Mouse (Mus musculus) Patski (cell line): ENCODE measurements around the gene Iqce. TPM values are rescaled to one million over a fixed set of nuclear protein-coding genes. Genes with fewer than 3 reads are reported as not detected.

ENCODE experiments used
- ATAC-seq: fragments of 100-300 bp; one replicate; pipeline ENCODE4 v1.8.0; 2021
- CTCF ChIA-PET: fragments of 350-600 bp; sonication (Branson Sonifier 250); formaldehyde crosslinking; loops from one replicate; lab custom pipeline; 2022; ENCODE audit warnings: inconsistent platforms; lab: Charles Lee
- POLR2A ChIA-PET: fragments of 350-600 bp; sonication (Branson Sonifier 250); formaldehyde crosslinking; loops from one replicate; lab custom pipeline; 2022; ENCODE audit warnings: antibody characterized with exemption, inconsistent platforms; lab: Charles Lee
- DNase-seq: peaks from one replicate; pipeline ENCODE4 v3.0.0-alpha.2; 2011; ENCODE audit warnings: low read depth, low spot score
- H3K27me3 ChIP-seq: fragments of 371-371 bp; one replicate; pipeline ENCODE4 v1.5.1; 2021
- CTCF ChIP-seq: fragments of 100-300 bp; IDR thresholded peaks from one replicate; pipeline ENCODE4 v1.5.1; 2021
- in situ Hi-C: fragments of 300-500 bp; cut with MboI; formaldehyde crosslinking; loops from 3 replicates; pipeline ENCODE4 v1.11.1; 2018; ENCODE audit warnings: low pct_unique_long_range_greater_than_20kb, mixed read lengths
- polyA plus RNA-seq: library from polyadenylated mRNA; unstranded; gene quantifications from one replicate; pipeline ENCODE4 v1.2.3, GENCODE M21; 2021

The Iqce gene
- polyA plus RNA-seq, 1 experiment from 2014 or later, result 52.6 TPM

- no peaks in the 10 kb centered on the region for H3K27me3 ChIP-seq
- CTCF ChIA-PET, result interaction anchor here (0.7 to 1.5 kb wide), 5 partner anchors 11 to 124 kb away, joined by 3 to 4 read pairs (median 3); partner anchors contain the start of gene Ttyh3
- DNase-seq, result no peak
- POLR2A ChIA-PET, result interaction anchor here (0.9 to 1.4 kb wide), 2 partner anchors 16 to 17 kb away, joined by 3 to 4 read pairs; partner anchors contain the start of gene Ttyh3
- in situ Hi-C loops, result no loop called here
- peak; percentile 33 for ATAC-seq
- TF ChIP-seq CTCF, result no peak
These were observed 38.5 kb downstream of the Iqce start for GRCm38 (mm10) chr5:140663621-140664180.

GRCm38 (mm10) chr5:140662741-140663592 lies 39.2 kb downstream of the Iqce start:
- POLR2A ChIA-PET, result interaction anchor here (0.5 to 1.4 kb wide), 2 partner anchors 15 to 18 kb away, joined by 4 read pairs; partner anchors contain the start of gene Ttyh3
- CTCF ChIA-PET, result interaction anchor here (0.7 to 1.5 kb wide), 4 partner anchors 12 to 123 kb away, joined by 3 to 4 read pairs (median 3); partner anchors contain the start of gene Ttyh3
- no peak for TF ChIP-seq CTCF
- ATAC-seq (no peak), DNase-seq (no peak)
- in situ Hi-C loops, result no loop called here
- no peaks in the 10 kb centered on the region for H3K27me3 ChIP-seq

GRCm38 (mm10) chr5:140661875-140662643 lies 40.1 kb downstream of the Iqce start:
- POLR2A ChIA-PET, result interaction anchor here (0.5 to 1.0 kb wide), 3 partner anchors 13 to 19 kb away, joined by 4 to 5 read pairs (median 4); partner anchors contain the start of gene Ttyh3
- CTCF ChIA-PET, result no interaction called here
- DNase-seq, result no peak
- in situ Hi-C loops, result no loop called here
- no peak for TF ChIP-seq CTCF
- ATAC-seq, result no peak
- H3K27me3 ChIP-seq, result no peaks in the 10 kb centered on the region

- DNase-seq, result no peak
- in situ Hi-C loops, result no loop called here
- ATAC-seq, result no peak
- CTCF ChIA-PET, result no interaction called here
- no peaks in the 10 kb centered on the region for H3K27me3 ChIP-seq
- TF ChIP-seq CTCF, result no peak
- POLR2A ChIA-PET, result interaction anchor here (0.6 to 1.0 kb wide), 2 partner anchors 12 to 120 kb away, joined by 3 to 4 read pairs; partner anchors contain the start of gene Ttyh3
These were observed 40.8 kb downstream of the Iqce start for GRCm38 (mm10) chr5:140661427-140661826.

GRCm38 (mm10) chr5:140660398-140660797 lies 41.8 kb downstream of the Iqce start:
- no peak for DNase-seq
- H3K27me3 ChIP-seq, result no peaks in the 10 kb centered on the region
- no peak for ATAC-seq
- ChIA-PET CTCF (interaction anchor here (1.4 kb wide), 1 partner anchor 9 kb away, joined by 3 read pairs; no protein-coding TSS in a partner anchor), POLR2A (interaction anchor here (0.6 to 0.8 kb wide), 2 partner anchors 10 to 23 kb away, joined by 3 to 4 read pairs; no protein-coding TSS in a partner anchor)
- no peak for TF ChIP-seq CTCF
- in situ Hi-C loops, result no loop called here

GRCm38 (mm10) chr5:140659607-140660272 lies 42.4 kb downstream of the Iqce start:
- in situ Hi-C loops, result no loop called here
- no peak for ATAC-seq
- no peak for TF ChIP-seq CTCF
- no peak for DNase-seq
- CTCF ChIA-PET, result interaction anchor here (1.4 kb wide), 1 partner anchor 9 kb away, joined by 3 read pairs; no protein-coding TSS in a partner anchor
- POLR2A ChIA-PET, result interaction anchor here (0.6 to 0.8 kb wide), 2 partner anchors 11 to 22 kb away, joined by 3 to 4 read pairs; no protein-coding TSS in a partner anchor
- H3K27me3 ChIP-seq, result no peaks in the 10 kb centered on the region

- in situ Hi-C loops, result no loop called here
- no peaks in the 10 kb centered on the region for H3K27me3 ChIP-seq
- no peak for DNase-seq
- TF ChIP-seq CTCF, result no peak
- ATAC-seq, result no peak
- ChIA-PET CTCF (no interaction called here), POLR2A (interaction anchor here (0.6 kb wide), 1 partner anchor 95 kb away, joined by 3 read pairs; no protein-coding TSS in a partner anchor)
These were observed 47.9 kb downstream of the Iqce start for GRCm38 (mm10) chr5:140654096-140654845.

GRCm38 (mm10) chr5:140652587-140652986 lies 49.6 kb downstream of the Iqce start:
- ChIA-PET POLR2A (no interaction called here), CTCF (no interaction called here)
- DNase-seq (no peak), ATAC-seq (no peak)
- in situ Hi-C loops, result no loop called here
- TF ChIP-seq CTCF, result no peak
- no peaks in the 10 kb centered on the region for H3K27me3 ChIP-seq

- no peak for TF ChIP-seq CTCF
- H3K27me3 ChIP-seq, result no peaks in the 10 kb centered on the region
- no peak for ATAC-seq
- POLR2A ChIA-PET, result no interaction called here
- in situ Hi-C loops, result no loop called here
- CTCF ChIA-PET, result interaction anchor here (1.3 kb wide), 1 partner anchor 9 kb away, joined by 3 read pairs; no protein-coding TSS in a partner anchor
- DNase-seq, result no peak
These were observed 50.9 kb downstream of the Iqce start for GRCm38 (mm10) chr5:140651231-140651630.
